Mouse (Mus musculus) bone marrow, adult 2 months (tissue): ENCODE measurements around the gene Cped1.

ENCODE experiments used
- CTCF ChIP-seq: fragments of 200-500 bp; IDR thresholded peaks from 2 replicates; pipeline ENCODE4 v1.5.1; 2011; ENCODE audit warnings: low read length, control low read depth; ENCODE audit not compliant: control insufficient read depth, insufficient read depth
- POLR2A ChIP-seq: fragments of 200-500 bp; IDR thresholded peaks from 2 replicates; pipeline ENCODE4 v1.6.1; 2011; ENCODE audit warnings: low read depth, mild to moderate bottlenecking, control low read depth, low read length, borderline replicate concordance; ENCODE audit not compliant: control insufficient read depth

DNA sequence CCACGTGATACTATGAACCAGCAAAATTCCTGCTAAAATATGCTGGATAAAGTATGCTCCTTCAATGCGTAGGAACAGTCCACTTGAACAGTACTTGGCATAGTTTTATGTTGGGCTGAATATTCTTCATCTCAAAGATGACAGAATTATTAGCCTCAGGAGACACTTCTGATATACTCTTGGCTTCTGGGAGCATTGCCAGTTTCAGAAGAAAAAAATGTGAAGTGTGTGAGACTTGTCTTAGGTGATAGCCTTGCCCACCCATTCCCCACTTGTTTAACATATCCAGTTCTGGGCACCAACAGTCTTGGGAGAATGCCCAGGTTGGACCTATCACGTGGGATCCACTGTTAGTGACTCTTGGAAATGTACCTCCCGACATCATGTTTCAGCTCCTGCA is 47.5 kb downstream of the Cped1 start:
- TF ChIP-seq POLR2A: no peak
- no peak for TF ChIP-seq CTCF
